Mouse (Mus musculus): ENCODE results near the gene Gm20509.
"Not testable (repeated sequence)": the region's sequence is repeated elsewhere in the genome, so short reads cannot be mapped to it uniquely, and the experiment has no call there.

Gm20509 gene

DNA sequence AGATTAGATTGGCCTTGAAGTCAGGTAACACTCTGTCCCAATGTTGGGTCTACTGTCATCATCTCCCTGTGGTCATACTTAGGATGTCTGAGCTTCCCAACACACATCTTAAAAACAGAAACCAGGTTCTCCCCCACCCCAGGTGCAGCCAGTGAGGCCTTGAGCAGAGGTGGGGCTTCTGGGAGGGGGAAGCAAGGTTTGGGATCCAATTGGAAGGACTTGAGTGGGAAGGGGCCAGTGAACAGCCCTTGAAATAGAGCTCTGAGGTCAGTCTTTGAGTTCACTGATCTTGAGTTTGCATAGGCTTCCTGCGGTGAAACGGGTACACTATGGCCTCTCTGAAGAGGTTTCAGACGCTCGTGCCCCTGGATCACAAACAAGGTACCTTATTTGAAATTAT, at the start of gene Gm20509:
Gene Gm20509, plus strand, starts transcription at position 290 of the 400 bp plus-strand sequence.
- no peak for DNase-seq (ENCODE audit: low spot score)

- DNase-seq (ENCODE audit: low spot score): no peak
Measured at GRCm38 (mm10) chr9:73055441-73055911, 46.8 kb upstream of the Gm20509 start.

DNA sequence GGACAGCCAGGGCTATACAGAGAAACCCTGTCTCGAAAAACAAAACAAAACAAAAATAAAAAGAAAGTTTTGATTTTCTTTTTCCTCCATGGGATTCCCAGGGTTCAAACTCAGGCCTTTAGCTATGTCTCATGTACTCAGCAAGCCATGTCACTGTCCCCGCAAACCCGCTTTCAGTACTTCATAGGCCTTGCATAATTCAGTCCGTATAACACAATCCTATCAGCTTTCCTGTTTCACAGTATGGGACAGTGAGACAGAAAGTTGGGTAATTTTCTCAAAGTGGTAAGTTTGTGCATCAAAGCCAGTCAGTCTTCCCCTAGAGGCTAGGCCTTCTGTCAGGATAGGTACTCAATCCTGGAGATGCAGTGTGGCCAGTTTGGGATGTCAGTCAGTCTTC, 43.0 kb upstream of the Gm20509 start:
- DNase-seq (ENCODE audit: low spot score): no peak

- no peak for DNase-seq (ENCODE audit: low spot score)
Measured at GRCm38 (mm10) chr9:73063621-73064290, 38.5 kb upstream of the Gm20509 start.

DNA sequence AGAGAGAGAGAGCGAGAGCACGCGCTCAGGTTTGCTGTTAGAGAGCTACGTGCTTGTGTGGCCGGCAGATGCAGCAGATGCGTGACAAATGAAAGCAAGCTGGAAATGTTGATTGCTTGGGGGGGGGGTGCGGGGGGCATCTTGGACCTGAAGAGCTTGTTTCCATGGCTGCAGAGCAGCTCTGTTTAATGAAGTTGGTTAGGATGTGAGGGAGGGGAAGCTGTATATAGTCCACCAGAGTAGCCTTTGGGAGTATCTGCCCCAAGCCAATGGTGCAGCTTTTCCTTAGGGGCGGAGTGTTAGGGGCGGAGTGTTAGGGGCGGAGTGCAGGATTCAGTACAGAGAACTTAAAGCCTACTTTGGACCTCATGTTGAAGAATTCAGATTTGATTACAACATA, 35.2 kb upstream of the Gm20509 start:
- DNase-seq (ENCODE audit: low spot score): no peak

DNA sequence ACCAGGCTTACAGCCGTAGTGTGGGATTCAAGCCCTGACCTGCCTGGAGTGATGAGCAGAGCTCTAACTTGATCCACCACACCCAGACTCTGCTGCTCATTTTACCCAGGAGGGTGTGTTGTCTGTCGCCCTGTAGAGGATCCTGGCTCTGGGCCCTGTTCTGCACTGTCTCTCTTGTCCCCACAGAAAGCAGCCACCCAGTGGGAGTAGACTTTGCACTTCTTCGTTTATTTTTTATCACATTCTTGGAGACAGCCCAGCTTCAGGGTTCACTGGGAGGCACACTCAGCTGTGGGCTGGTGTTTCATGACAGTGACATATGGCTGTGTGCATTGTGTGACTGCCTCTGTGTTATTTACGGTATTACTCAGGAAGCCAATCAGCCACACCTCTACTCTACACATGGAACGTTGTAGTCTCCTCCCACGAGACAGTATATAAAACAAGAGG, 34.0 kb upstream of the Gm20509 start:
- no peak for DNase-seq (ENCODE audit: low spot score)

DNA sequence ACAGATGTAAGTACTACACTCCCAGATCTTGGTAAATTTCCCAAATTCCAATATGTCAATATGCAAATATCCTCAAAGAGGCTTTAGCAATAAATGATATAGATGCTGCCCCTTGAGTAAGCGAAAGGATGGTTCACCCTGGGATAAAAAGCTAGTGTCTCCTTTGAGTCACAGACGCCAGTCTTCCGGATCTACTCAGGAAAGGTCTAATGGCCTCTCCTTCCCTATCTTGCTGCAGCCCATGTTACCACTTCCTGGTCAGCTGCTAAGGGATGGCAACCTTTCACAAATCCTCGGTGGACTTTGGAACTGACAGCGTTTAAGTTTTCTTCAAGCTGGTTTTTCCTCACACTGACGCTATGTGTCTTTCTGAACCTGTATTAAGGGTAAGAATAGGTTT, 33.6 kb upstream of the Gm20509 start:
- no peak for DNase-seq (ENCODE audit: low spot score)

- DNase-seq (ENCODE audit: low spot score): no peak
Measured at GRCm38 (mm10) chr9:73070971-73071659, 31.2 kb upstream of the Gm20509 start.

DNA sequence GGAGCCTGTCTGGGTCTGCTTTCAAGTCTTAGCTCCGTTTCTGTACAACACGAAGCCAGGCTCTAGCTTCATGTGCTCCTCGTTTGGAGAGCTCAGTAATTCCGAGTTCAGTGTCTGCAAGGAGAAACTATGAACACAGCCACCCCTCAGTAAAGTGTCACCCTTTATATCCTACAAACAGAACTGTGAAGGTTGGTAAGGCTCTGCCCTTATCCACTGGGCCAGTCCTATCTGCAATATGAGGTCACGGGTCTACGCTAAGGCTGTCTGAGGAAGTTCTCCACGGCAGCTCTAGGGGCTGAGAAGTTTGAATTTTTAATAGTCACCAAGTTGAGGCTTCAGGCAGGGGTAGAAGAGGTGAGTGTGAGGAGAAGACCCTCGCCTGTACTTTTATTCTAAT, 29.8 kb upstream of the Gm20509 start:
- no peak for DNase-seq (ENCODE audit: low spot score)

GRCm38 (mm10) chr9:73073169-73073568, 29.1 kb upstream of the Gm20509 start:
- no peak for DNase-seq (ENCODE audit: low spot score)

- not testable (repeated sequence) for DNase-seq (ENCODE audit: low spot score)
Measured at GRCm38 (mm10) chr9:73079349-73079748, 22.9 kb upstream of the Gm20509 start.

DNA sequence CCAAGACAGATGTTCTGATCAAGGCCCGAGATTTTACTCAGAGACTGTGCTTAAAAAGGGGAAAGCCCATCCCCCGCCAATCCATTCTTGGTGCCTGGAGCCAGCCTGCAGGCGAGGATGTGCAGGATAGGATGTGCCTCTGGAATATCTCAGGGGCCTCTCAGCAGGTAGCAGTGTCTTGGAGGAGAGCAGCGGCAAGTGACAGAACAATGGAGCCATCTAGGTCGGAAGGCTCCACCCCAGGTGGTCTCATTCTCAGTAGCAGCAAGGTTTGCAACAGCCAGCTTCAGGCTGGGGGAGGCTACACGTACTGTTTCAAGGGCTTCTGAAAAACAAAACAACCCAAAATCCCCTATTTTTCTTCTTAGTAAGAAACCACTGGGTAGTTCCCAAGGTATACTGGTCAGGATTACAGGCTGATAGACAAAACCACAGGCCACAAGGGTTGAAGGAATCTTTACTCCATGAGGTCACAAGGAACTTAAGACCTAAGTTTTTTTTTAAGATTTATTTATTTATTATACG, 22.4 kb upstream of the Gm20509 start:
- DNase-seq (ENCODE audit: low spot score): no peak

- DNase-seq (ENCODE audit: low spot score): no peak
Measured at GRCm38 (mm10) chr9:73082291-73083000, 19.8 kb upstream of the Gm20509 start.

GRCm38 (mm10) chr9:73083956-73084355, 18.3 kb upstream of the Gm20509 start:
- no peak for DNase-seq (ENCODE audit: low spot score)

DNA sequence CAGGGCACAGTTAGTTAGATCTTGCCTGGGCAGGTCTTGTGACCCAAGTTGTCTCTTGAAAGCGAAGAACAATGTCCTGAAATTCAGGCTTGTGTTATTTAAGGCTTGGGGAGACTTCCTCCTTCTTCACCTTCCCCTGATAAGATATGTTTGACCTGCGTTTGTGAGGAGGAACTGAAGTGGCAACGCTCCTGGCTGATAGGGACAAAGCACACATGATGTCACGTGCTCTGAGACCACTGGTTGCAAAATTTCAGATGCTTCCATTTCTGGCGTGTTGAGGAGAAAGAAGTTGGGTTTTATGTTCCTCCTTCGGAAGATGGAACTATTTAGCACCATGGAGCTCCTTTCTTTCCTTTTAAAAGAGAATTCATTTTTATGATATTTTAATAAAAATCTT, 16.4 kb upstream of the Gm20509 start:
- DNase-seq (ENCODE audit: low spot score): no peak

DNA sequence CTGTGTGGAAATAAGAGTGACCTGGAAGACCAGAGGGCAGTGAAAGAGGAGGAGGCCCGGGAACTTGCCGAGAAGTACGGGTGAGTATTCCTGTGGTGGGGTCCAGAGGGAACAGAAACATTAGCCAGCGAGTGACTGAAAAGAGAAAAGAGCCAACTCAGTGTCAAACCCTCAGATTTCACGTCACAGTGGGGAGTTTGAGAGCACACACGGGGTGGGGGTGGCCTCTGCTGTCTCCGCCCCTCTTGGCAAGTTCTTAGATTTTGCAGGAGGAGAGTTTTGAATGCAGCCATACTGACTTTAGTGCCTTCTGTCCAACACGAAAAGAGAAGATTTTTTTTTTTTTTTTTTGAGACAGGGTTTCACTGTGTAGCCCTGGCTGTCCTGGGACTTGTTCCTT, 15.1 kb upstream of the Gm20509 start:
- no peak for DNase-seq (ENCODE audit: low spot score)

DNA sequence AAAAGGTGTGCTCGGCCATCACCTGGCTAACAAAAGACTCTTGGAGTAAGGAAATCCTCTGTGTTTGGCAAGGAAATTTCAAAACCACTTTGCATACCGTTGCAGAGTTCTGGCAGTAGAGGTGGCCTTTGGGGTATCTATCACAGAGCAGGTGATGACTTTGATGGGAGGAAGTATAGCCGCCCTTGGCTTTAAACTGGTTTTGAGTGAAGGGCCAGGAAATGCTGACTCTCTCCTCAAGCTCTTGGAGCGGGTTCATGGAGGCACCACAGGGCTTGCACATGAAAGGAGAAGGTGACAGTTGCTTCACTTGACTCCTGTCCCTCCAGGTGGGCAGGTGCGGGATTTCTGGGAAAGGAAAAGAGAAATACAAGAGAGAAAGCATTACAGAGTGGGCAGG, 14.7 kb upstream of the Gm20509 start:
- DNase-seq (ENCODE audit: low spot score): no peak

DNA sequence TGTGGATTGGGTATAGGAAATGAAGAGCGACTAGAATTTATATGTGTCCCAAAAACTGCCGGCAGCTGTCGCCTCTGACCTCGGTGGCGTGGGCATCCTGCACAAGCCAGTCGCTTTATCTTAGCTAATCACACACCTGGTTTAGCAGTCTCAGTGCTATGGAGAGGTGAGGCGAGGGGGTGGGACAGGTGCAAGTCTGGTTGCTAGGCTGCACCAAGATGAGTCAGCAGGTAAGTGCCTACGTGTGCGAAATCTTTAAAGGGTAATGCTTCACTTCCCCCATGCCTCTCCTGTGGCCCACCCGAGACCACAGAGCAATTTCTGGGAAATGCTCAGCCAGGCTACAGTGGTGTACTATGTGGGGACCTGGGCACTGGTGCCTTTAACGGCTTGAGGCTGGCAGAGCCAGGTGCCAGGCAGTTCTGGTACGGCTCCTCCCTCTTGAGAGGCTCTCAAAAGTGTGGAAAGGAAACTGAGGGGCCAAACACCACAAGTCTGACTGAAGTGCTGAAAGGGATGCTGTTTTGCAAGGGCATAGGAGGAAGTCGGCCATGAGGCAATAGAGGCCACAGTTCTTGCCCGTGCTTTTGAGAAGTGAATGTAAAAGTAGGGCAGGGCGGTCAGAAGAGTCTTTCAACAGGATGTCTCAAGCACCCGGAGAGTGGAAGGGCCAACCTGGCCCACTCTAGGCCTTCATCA, 12.9 kb upstream of the Gm20509 start:
- no peak for DNase-seq (ENCODE audit: low spot score)

DNA sequence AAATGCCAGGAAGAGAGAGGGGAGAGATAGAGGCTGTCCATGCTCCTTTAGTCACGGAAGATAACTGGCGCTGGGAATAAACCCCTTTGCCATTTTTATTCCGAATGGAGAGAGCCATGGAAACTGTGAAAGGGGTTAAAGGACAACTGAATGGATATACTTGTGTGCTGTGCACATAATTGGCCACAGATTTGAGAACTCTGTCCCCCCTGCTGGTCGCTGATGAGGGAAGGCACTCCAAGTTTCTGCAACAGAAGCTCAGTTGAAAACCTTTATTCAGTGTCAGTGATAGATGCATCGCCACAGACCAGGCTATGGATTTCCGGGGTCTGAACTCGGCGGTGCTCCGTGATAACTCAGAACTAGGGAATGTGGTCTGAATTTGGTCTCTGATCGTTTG, 12.1 kb upstream of the Gm20509 start:
- no peak for DNase-seq (ENCODE audit: low spot score)

DNA sequence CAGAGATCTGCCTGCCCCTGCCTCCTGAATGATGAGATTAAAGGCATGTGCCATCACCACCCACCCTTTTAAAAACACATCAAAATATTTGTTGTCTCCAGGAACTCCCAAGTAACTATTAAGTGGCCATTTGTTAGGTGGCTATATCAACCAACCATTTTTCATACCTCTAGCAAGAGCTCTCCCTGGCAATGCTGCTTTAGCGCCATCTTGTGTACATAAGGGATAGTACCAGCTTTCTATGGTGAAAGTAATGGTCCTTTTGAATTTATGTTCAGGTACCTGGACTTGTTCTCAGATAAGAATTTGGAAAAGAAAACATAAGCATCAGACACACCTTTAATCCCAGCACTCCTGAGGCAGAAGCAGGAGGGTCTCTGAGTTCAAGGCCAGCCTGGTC, 10.5 kb upstream of the Gm20509 start:
- no peak for DNase-seq (ENCODE audit: low spot score)

- DNase-seq (ENCODE audit: low spot score): no peak
Measured at GRCm38 (mm10) chr9:73094580-73094979, 7.7 kb upstream of the Gm20509 start.

DNA sequence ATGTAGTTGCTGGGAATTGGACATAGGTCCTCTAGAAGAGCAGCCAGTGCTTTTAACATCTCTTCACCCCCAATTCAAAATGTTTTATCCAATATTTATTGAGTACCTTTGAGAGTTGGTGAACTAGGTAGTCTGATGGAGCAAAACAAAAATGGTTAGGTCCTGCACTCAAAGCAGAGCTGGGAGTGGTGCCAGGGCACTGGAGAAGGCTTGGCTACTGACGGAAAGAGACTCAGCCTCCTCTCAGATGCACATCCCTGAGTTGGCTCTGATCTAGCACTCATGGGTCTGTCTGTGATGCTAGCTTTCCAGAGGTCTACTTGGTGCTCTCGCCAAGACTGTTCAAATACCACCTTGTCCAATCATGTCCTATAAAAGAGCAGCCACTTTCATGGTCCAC, 4.4 kb upstream of the Gm20509 start:
- DNase-seq (ENCODE audit: low spot score): no peak

Measured in urinary bladder, postnatal 25 days (tissue).